Mouse (Mus musculus): Measurements from ENCODE around the gene Ccpg1os. TPM values are rescaled to one million over a fixed set of nuclear protein-coding genes. Genes with fewer than 3 reads are reported as not detected.

Gene Ccpg1os
- polyA plus RNA-seq (2015; fragmentation: Illumina TruSeq; extraction: RNeasy Lipid Tissue Mini Kit (QIAGEN cat#74804); ENCODE audit: insufficient read depth, low replicate concordance), result 7.8 TPM

GRCm38 (mm10) chr9:72985250-72986220, at the start of gene Ccpg1os, which contains the start of gene Ccpg1:
Ccpg1os (minus strand) TSS chr9:72985382.
Ccpg1 (plus strand) TSS chr9:72985429.

DNA sequence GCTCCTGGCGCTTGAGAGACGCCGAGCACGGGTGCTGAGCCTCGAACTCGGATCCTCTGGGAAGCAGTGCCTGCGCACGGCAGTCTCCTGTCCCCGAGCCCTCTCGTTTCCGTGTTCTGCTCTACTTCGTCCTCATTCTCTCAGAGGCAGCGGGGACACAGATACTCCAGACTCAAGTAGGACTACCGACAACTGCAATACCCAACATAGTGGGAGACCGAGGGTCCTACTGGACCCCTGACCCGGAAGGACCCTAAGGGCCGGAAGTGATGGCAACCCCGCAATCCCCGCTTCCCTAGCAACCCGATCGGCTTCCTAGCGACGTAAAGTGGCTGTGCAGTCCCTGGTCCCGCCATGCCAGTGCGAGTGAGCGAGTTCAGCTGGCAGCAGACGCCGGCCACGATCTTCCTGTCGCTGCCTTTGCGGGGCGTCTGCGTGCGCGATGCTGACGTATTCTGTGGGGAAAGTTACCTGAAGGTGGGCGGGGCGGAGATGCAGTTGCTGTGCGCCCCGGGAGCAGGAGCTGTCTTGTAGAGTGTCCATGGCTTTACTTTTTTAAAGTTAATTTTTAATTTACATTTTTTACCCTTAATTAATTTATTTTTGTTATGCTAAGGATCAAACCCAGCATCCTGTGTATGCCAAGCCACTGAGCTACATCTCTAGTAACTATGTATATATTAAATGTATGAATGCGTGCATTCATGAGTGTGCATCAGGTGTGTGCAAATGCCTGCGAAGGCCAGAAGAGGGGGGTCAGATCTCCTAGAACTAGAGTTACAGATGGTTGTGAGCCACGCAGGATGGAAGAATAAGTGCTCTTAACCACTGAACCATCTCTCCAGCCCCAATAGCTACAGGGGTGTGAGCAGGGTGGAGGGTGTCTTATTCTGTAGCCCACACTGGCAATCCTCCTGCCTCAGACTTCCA, 26.4 kb downstream of the Ccpg1os start, which contains the start of the genes Dyx1c1 and Gm44503:
Gene Dyx1c1 (plus strand): TSS at position 265 of the 930 bp plus-strand sequence.
Gene Gm44503 (plus strand): TSS at position 332 of the 930 bp plus-strand sequence.

Other genes starting within 250 kb of the Ccpg1os start
- 0.26 TPM for gene Prtg, start 178.5 kb downstream of the Ccpg1os start, polyA plus RNA-seq (2015; fragmentation: Illumina TruSeq; extraction: RNeasy Lipid Tissue Mini Kit (QIAGEN cat#74804); ENCODE audit: insufficient read depth, low replicate concordance)
- 1.3 TPM for gene Pygo1, start 59.7 kb downstream of the Ccpg1os start, polyA plus RNA-seq (2015; fragmentation: Illumina TruSeq; extraction: RNeasy Lipid Tissue Mini Kit (QIAGEN cat#74804); ENCODE audit: insufficient read depth, low replicate concordance)
- gene Dyx1c1, start 26.6 kb downstream of the Ccpg1os start, polyA plus RNA-seq (2015; fragmentation: Illumina TruSeq; extraction: RNeasy Lipid Tissue Mini Kit (QIAGEN cat#74804); ENCODE audit: insufficient read depth, low replicate concordance), result 1.9 TPM
- gene Gm44503, start 26.5 kb downstream of the Ccpg1os start, polyA plus RNA-seq (2015; fragmentation: Illumina TruSeq; extraction: RNeasy Lipid Tissue Mini Kit (QIAGEN cat#74804); ENCODE audit: insufficient read depth, low replicate concordance), result not detected
- 77.0 TPM for gene Ccpg1, start within 50 bp of the Ccpg1os start, polyA plus RNA-seq (2015; fragmentation: Illumina TruSeq; extraction: RNeasy Lipid Tissue Mini Kit (QIAGEN cat#74804); ENCODE audit: insufficient read depth, low replicate concordance)
- gene Pigb, start 55.0 kb upstream of the Ccpg1os start, polyA plus RNA-seq (2015; fragmentation: Illumina TruSeq; extraction: RNeasy Lipid Tissue Mini Kit (QIAGEN cat#74804); ENCODE audit: insufficient read depth, low replicate concordance), result 15.8 TPM
- 30.8 TPM for gene Rab27a, start 59.5 kb upstream of the Ccpg1os start, polyA plus RNA-seq (2015; fragmentation: Illumina TruSeq; extraction: RNeasy Lipid Tissue Mini Kit (QIAGEN cat#74804); ENCODE audit: insufficient read depth, low replicate concordance)
- gene Khdc3, start 116.5 kb upstream of the Ccpg1os start, polyA plus RNA-seq (2015; fragmentation: Illumina TruSeq; extraction: RNeasy Lipid Tissue Mini Kit (QIAGEN cat#74804); ENCODE audit: insufficient read depth, low replicate concordance), result 1.3 TPM
- gene Gm20509, start 117.1 kb upstream of the Ccpg1os start, polyA plus RNA-seq (2015; fragmentation: Illumina TruSeq; extraction: RNeasy Lipid Tissue Mini Kit (QIAGEN cat#74804); ENCODE audit: insufficient read depth, low replicate concordance), result not detected
- gene Rsl24d1, start 128.0 kb upstream of the Ccpg1os start, polyA plus RNA-seq (2015; fragmentation: Illumina TruSeq; extraction: RNeasy Lipid Tissue Mini Kit (QIAGEN cat#74804); ENCODE audit: insufficient read depth, low replicate concordance), result 77.2 TPM

Measured in spleen, adult 10 weeks (tissue).